Mouse (Mus musculus) thymus, postnatal 14 days (tissue): ENCODE results near the gene Krtap1-3.

Source experiments
- DNase-seq: peaks from one replicate; pipeline ENCODE4 v3.0.0; 2021

Gene Krtap1-3

GRCm38 (mm10) chr11:99557976-99558745 is 33.0 kb downstream of the Krtap1-3 start:
- no peak for DNase-seq

GRCm38 (mm10) chr11:99556753-99557152 is 34.4 kb downstream of the Krtap1-3 start, which contains the start of gene Krtap3-2:
Krtap3-2 (minus strand) TSS chr11:99556853.
- no peak for DNase-seq

- no peak for DNase-seq
These were observed 34.9 kb downstream of the Krtap1-3 start for GRCm38 (mm10) chr11:99556195-99556594.

GRCm38 (mm10) chr11:99550765-99551164 is 40.4 kb downstream of the Krtap1-3 start, which contains the start of gene Krtap3-3:
Krtap3-3 (minus strand) TSS chr11:99550865.
- DNase-seq, result no peak

GRCm38 (mm10) chr11:99547892-99548291 is 43.2 kb downstream of the Krtap1-3 start:
- no peak for DNase-seq
